Mouse (Mus musculus) heart, embryonic 13.5 days (tissue): Measurements from ENCODE around the gene Rbfox1. TPM values are rescaled to one million over a fixed set of nuclear protein-coding genes. Genes with fewer than 3 reads are reported as not detected.

ENCODE experiments used
- ATAC-seq: fragments of 200-750 bp; cut with Nextera tagmentation; 2 replicates; pipeline ENCODE4 v1.8.0; 2017; ENCODE audit warnings: moderate TSS enrichment; ENCODE audit not compliant: insufficient number of reproducible peaks, low FRiP score, low TSS enrichment; ENCODE audit errors: extremely low read depth
- H3K27ac ChIP-seq: fragments of 300-500 bp; sonication (generic); replicated peaks from 2 replicates; pipeline ENCODE4 v1.5.1; 2015; ENCODE audit warnings: moderate library complexity, mild to moderate bottlenecking, inconsistent platforms
- H3K27me3 ChIP-seq: fragments of 300-500 bp; sonication (generic); replicated peaks from 2 replicates; pipeline ENCODE4 v1.6.1; 2015; ENCODE audit warnings: mild to moderate bottlenecking, inconsistent platforms
- H3K36me3 ChIP-seq: fragments of 300-500 bp; sonication (generic); 2 replicates; pipeline ENCODE4 v1.6.1; 2015; ENCODE audit warnings: mild to moderate bottlenecking, inconsistent platforms
- H3K4me1 ChIP-seq: fragments of 300-500 bp; sonication (generic); 2 replicates; pipeline ENCODE4 v1.6.1; 2015; ENCODE audit warnings: inconsistent platforms
- H3K4me2 ChIP-seq: fragments of 300-500 bp; sonication (generic); 2 replicates; pipeline ENCODE4 v1.6.1; 2015; ENCODE audit warnings: inconsistent platforms, mild to moderate bottlenecking, moderate library complexity
- H3K4me3 ChIP-seq: fragments of 300-500 bp; sonication (generic); 2 replicates; pipeline ENCODE4 v1.5.1; 2015; ENCODE audit warnings: moderate library complexity, mild to moderate bottlenecking, inconsistent platforms
- H3K9ac ChIP-seq: fragments of 300-500 bp; sonication (generic); 2 replicates; pipeline ENCODE4 v1.6.1; 2015; ENCODE audit warnings: inconsistent platforms, mild to moderate bottlenecking, moderate library complexity
- H3K9me3 ChIP-seq: fragments of 300-500 bp; sonication (generic); 2 replicates; pipeline ENCODE4 v1.6.1; 2016; ENCODE audit warnings: inconsistent platforms
- WGBS: fragments of 180-500 bp; shearing (Covaris S2); methylation state at CpG from one replicate; pipeline ENCODE4 v1.1.7; 2015; ENCODE audit warnings: mixed read lengths; 5-methylcytosine and 5-hydroxymethylcytosine counted together
- polyA plus RNA-seq: library from polyadenylated mRNA; unstranded; fragments of >200 nt; fragmentation: Nextera tagmentation; extraction: Ambion mirVana; gene quantifications from 2 replicates; pipeline ENCODE4 v1.2.1, GENCODE M21; 2015

The Rbfox1 gene
- polyA plus RNA-seq, 1 experiment from 2014 or later: 2.8 TPM

GRCm38 (mm10) chr16:6906001-6906400 is 1020.8 kb downstream of the Rbfox1 start:
- Histone ChIP-seq H3K4me2 (no peak overlapping the region), H3K9ac (no peak overlapping the region), H3K27me3 (0 out of 2 replicates have a peak, but pooled peaks cover 3% of the 10 kb centered on the region), H3K4me1 (0 out of 2 replicates have a peak, but pooled peaks cover 6% of the 10 kb centered on the region), H3K27ac (no peak overlapping the region), H3K4me3 (no peak overlapping the region), H3K9me3 (no peaks in the 10 kb centered on the region), H3K36me3 (no peaks in the 10 kb centered on the region)
- 66% methylated on average over 2 of the region's 2 CpGs for WGBS
- ATAC-seq: no peak

GRCm38 (mm10) chr16:6907550-6907949 is 1022.4 kb downstream of the Rbfox1 start:
- 44% methylated on average over 6 of the region's 6 CpGs for WGBS
- H3K36me3 ChIP-seq: no peaks in the 10 kb centered on the region
- H3K27me3 ChIP-seq: 0 out of 2 replicates have a peak, but pooled peaks cover 3% of the 10 kb centered on the region
- no peak overlapping the region for H3K4me2 ChIP-seq
- H3K27ac ChIP-seq: no peak overlapping the region
- H3K4me1 ChIP-seq: 0 out of 2 replicates have a peak, but pooled peaks cover 6% of the 10 kb centered on the region
- ATAC-seq: no peak
- no peak overlapping the region for H3K9ac ChIP-seq
- no peak overlapping the region for H3K4me3 ChIP-seq
- no peaks in the 10 kb centered on the region for H3K9me3 ChIP-seq

- Histone ChIP-seq H3K27me3 (no peaks in the 10 kb centered on the region), H3K9me3 (no peaks in the 10 kb centered on the region), H3K27ac (no peak overlapping the region), H3K4me2 (no peak overlapping the region), H3K4me1 (0 out of 2 replicates have a peak, but pooled peaks cover 5% of the 10 kb centered on the region), H3K36me3 (no peaks in the 10 kb centered on the region), H3K4me3 (no peak overlapping the region), H3K9ac (no peak overlapping the region)
- ATAC-seq: no peak
- WGBS: 76% methylated on average over 4 of the region's 4 CpGs
These were observed 1029.4 kb downstream of the Rbfox1 start for GRCm38 (mm10) chr16:6914531-6914930.

- no peak overlapping the region for H3K27ac ChIP-seq
- H3K9ac ChIP-seq: no peak overlapping the region
- 0 out of 2 replicates have a peak, but pooled peaks cover 5% of the 10 kb centered on the region for H3K4me1 ChIP-seq
- ATAC-seq: no peak
- H3K4me3 ChIP-seq: no peak overlapping the region
- 26% methylated on average over 3 of the region's 3 CpGs for WGBS
- no peaks in the 10 kb centered on the region for H3K36me3 ChIP-seq
- H3K9me3 ChIP-seq: no peaks in the 10 kb centered on the region
- H3K27me3 ChIP-seq: no peaks in the 10 kb centered on the region
- no peak overlapping the region for H3K4me2 ChIP-seq
These were observed 1033.5 kb downstream of the Rbfox1 start for GRCm38 (mm10) chr16:6918641-6919040.

- Histone ChIP-seq H3K9me3 (no peaks in the 10 kb centered on the region), H3K4me3 (no peak overlapping the region), H3K27ac (no peak overlapping the region), H3K36me3 (no peaks in the 10 kb centered on the region), H3K4me2 (no peak overlapping the region), H3K27me3 (no peaks in the 10 kb centered on the region), H3K9ac (no peak overlapping the region), H3K4me1 (0 out of 2 replicates have a peak, but pooled peaks cover 5% of the 10 kb centered on the region)
- no peak for ATAC-seq
- WGBS: 29% methylated on average over 5 of the region's 5 CpGs
These were observed 1034.5 kb downstream of the Rbfox1 start for GRCm38 (mm10) chr16:6919681-6920080.

- Histone ChIP-seq H3K4me1 (no peaks in the 10 kb centered on the region), H3K4me2 (no peak overlapping the region), H3K4me3 (no peak overlapping the region), H3K27me3 (no peaks in the 10 kb centered on the region), H3K27ac (no peak overlapping the region), H3K36me3 (no peaks in the 10 kb centered on the region), H3K9me3 (no peaks in the 10 kb centered on the region), H3K9ac (no peak overlapping the region)
- no peak for ATAC-seq
- WGBS: 55% methylated on average over 2 of the region's 2 CpGs
These were observed 1042.5 kb downstream of the Rbfox1 start for GRCm38 (mm10) chr16:6927661-6928060.

GRCm38 (mm10) chr16:6930795-6931194 is 1045.6 kb downstream of the Rbfox1 start:
- 37% methylated on average over 3 of the region's 3 CpGs for WGBS
- Histone ChIP-seq H3K4me2 (no peak overlapping the region), H3K9me3 (no peaks in the 10 kb centered on the region), H3K27me3 (no peaks in the 10 kb centered on the region), H3K27ac (no peak overlapping the region), H3K36me3 (no peaks in the 10 kb centered on the region), H3K9ac (no peak overlapping the region), H3K4me3 (no peak overlapping the region), H3K4me1 (no peaks in the 10 kb centered on the region)
- no peak for ATAC-seq

- no peak overlapping the region for H3K27ac ChIP-seq
- 67% methylated on average over 6 of the region's 6 CpGs for WGBS
- no peak overlapping the region for H3K9ac ChIP-seq
- no peaks in the 10 kb centered on the region for H3K27me3 ChIP-seq
- no peaks in the 10 kb centered on the region for H3K4me1 ChIP-seq
- no peaks in the 10 kb centered on the region for H3K9me3 ChIP-seq
- H3K4me3 ChIP-seq: no peak overlapping the region
- H3K4me2 ChIP-seq: no peak overlapping the region
- ATAC-seq: no peak
- no peaks in the 10 kb centered on the region for H3K36me3 ChIP-seq
These were observed 1061.0 kb downstream of the Rbfox1 start for GRCm38 (mm10) chr16:6946151-6946550.

- Histone ChIP-seq H3K9me3 (no peaks in the 10 kb centered on the region), H3K4me3 (no peak overlapping the region), H3K4me2 (no peak overlapping the region), H3K27ac (no peak overlapping the region), H3K27me3 (no peaks in the 10 kb centered on the region), H3K4me1 (no peaks in the 10 kb centered on the region), H3K9ac (no peak overlapping the region), H3K36me3 (no peaks in the 10 kb centered on the region)
- 57% methylated on average over 2 of the region's 2 CpGs for WGBS
- ATAC-seq: no peak
These were observed 1064.5 kb downstream of the Rbfox1 start for GRCm38 (mm10) chr16:6949666-6950065.

GRCm38 (mm10) chr16:6955102-6955675 is 1070.0 kb downstream of the Rbfox1 start:
- H3K36me3 ChIP-seq: no peaks in the 10 kb centered on the region
- 75% methylated on average over 6 of the region's 6 CpGs for WGBS
- no peak overlapping the region for H3K9ac ChIP-seq
- H3K4me1 ChIP-seq: no peaks in the 10 kb centered on the region
- no peak for ATAC-seq
- no peaks in the 10 kb centered on the region for H3K27me3 ChIP-seq
- no peak overlapping the region for H3K4me2 ChIP-seq
- H3K4me3 ChIP-seq: no peak overlapping the region
- no peak overlapping the region for H3K27ac ChIP-seq
- 0 out of 2 replicates have a peak, but pooled peaks cover 5% of the 10 kb centered on the region for H3K9me3 ChIP-seq

- Histone ChIP-seq H3K36me3 (no peaks in the 10 kb centered on the region), H3K27ac (no peak overlapping the region), H3K4me2 (no peak overlapping the region), H3K9ac (no peak overlapping the region), H3K9me3 (0 out of 2 replicates have a peak, but pooled peaks cover 5% of the 10 kb centered on the region), H3K4me3 (no peak overlapping the region), H3K27me3 (peaks cover 5% of the 10 kb centered on the region; the same call in 1 of the 2 replicates), H3K4me1 (0 out of 2 replicates have a peak, but pooled peaks cover 3% of the 10 kb centered on the region)
- 48% methylated on average over 2 of the region's 2 CpGs for WGBS
- no peak for ATAC-seq
These were observed 1076.8 kb downstream of the Rbfox1 start for GRCm38 (mm10) chr16:6961931-6962379.

- peaks cover 5% of the 10 kb centered on the region; the same call in 1 of the 2 replicates for H3K27me3 ChIP-seq
- H3K9ac ChIP-seq: no peak overlapping the region
- no peak overlapping the region for H3K27ac ChIP-seq
- ATAC-seq: no peak
- WGBS: 42% methylated on average over 5 of the region's 5 CpGs
- H3K4me3 ChIP-seq: no peak overlapping the region
- H3K9me3 ChIP-seq: 0 out of 2 replicates have a peak, but pooled peaks cover 4% of the 10 kb centered on the region
- H3K4me2 ChIP-seq: no peak overlapping the region
- 0 out of 2 replicates have a peak, but pooled peaks cover 3% of the 10 kb centered on the region for H3K4me1 ChIP-seq
- no peaks in the 10 kb centered on the region for H3K36me3 ChIP-seq
These were observed 1077.4 kb downstream of the Rbfox1 start for GRCm38 (mm10) chr16:6962508-6962907.
